Mouse (Mus musculus) stomach, postnatal 0 days (tissue): ENCODE data around the gene Kif21b.

Source experiments
- CTCF ChIP-seq: IDR thresholded peaks from 2 replicates; pipeline ENCODE4 v1.5.1; 2016; ENCODE audit warnings: antibody characterized with exemption, low read depth, mild to moderate bottlenecking, moderate library complexity
- EP300 ChIP-seq: optimal IDR thresholded peaks from 2 replicates; pipeline ENCODE3; 2016; ENCODE audit warnings: antibody characterized with exemption

GRCm38 (mm10) chr1:136220037-136220871 is 89.1 kb downstream of the Kif21b start:
- TF ChIP-seq CTCF = no peak
- no peak for TF ChIP-seq EP300
